Mouse (Mus musculus) C2C12 (cell line): ENCODE data around the gene Mn1.

Source experiments
- CEBPB ChIP-seq: IDR thresholded peaks from one replicate; pipeline ENCODE4 v1.6.1; 2011; ENCODE audit warnings: low read depth, mild to moderate bottlenecking, control low read depth, moderate library complexity
- CTCF ChIP-seq: IDR thresholded peaks from one replicate; pipeline ENCODE4 v1.5.1; 2011; ENCODE audit not compliant: control insufficient read depth, insufficient read depth, insufficient read length
- MAX ChIP-seq: IDR thresholded peaks from one replicate; pipeline ENCODE4 v1.6.1; 2011; ENCODE audit warnings: mild to moderate bottlenecking, control low read depth
- MYOG ChIP-seq: IDR thresholded peaks from one replicate; pipeline ENCODE4 v1.6.1; 2011; ENCODE audit not compliant: control insufficient read depth, insufficient read length; ENCODE audit errors: extremely low read depth
- USF1 ChIP-seq: IDR thresholded peaks from one replicate; pipeline ENCODE4 v1.6.1; 2011; ENCODE audit warnings: low read depth, mild to moderate bottlenecking, control low read depth, moderate library complexity

- TF ChIP-seq MAX = no peak
- no peak for TF ChIP-seq CTCF
- TF ChIP-seq CEBPB = no peak
- TF ChIP-seq USF1 = no peak
- TF ChIP-seq MYOG = no peak
Observed at GRCm38 (mm10) chr5:111426249-111426648, 9.1 kb downstream of the Mn1 start.
